Mouse (Mus musculus): ENCODE results near the gene Rnf168.
"Not testable (repeated sequence)": the region's sequence is repeated elsewhere in the genome, so short reads cannot be mapped to it uniquely, and the experiment has no call there.

The Rnf168 gene

GRCm38 (mm10) chr16:32277308-32278256 is at the start of gene Rnf168:
Gene Rnf168, plus strand, starts transcription at chr16:32277459.
- DNase-seq (ENCODE audit: low read depth, low spot score), result peak; percentile 68

GRCm38 (mm10) chr16:32232050-32232449 is 45.2 kb upstream of the Rnf168 start:
- DNase-seq (ENCODE audit: low read depth, low spot score), result not testable (repeated sequence)

- no peak for DNase-seq (ENCODE audit: low read depth, low spot score)
Measured at GRCm38 (mm10) chr16:32237930-32238680, 39.2 kb upstream of the Rnf168 start.

- DNase-seq (ENCODE audit: low read depth, low spot score), result no peak
Measured at GRCm38 (mm10) chr16:32239428-32240312, 37.6 kb upstream of the Rnf168 start.

- no peak for DNase-seq (ENCODE audit: low read depth, low spot score)
Measured at GRCm38 (mm10) chr16:32243901-32244300, 33.4 kb upstream of the Rnf168 start.

- DNase-seq (ENCODE audit: low read depth, low spot score), result no peak
Measured at GRCm38 (mm10) chr16:32246351-32246791, 30.9 kb upstream of the Rnf168 start.

GRCm38 (mm10) chr16:32246952-32247370 is 30.3 kb upstream of the Rnf168 start, which contains the start of the genes Fbxo45 and Wdr53:
Gene Fbxo45, minus strand, starts transcription at chr16:32247158.
Gene Wdr53, plus strand, starts transcription at chr16:32247227.
- peak; percentile 92 for DNase-seq (ENCODE audit: low read depth, low spot score)

GRCm38 (mm10) chr16:32264225-32264624 is 13.0 kb upstream of the Rnf168 start:
- DNase-seq (ENCODE audit: low read depth, low spot score), result not testable (repeated sequence)

- no peak for DNase-seq (ENCODE audit: low read depth, low spot score)
Measured at GRCm38 (mm10) chr16:32271291-32271690, 6.0 kb upstream of the Rnf168 start, which contains the start of gene Smco1. Gene Smco1, plus strand, starts transcription at chr16:32271468.

GRCm38 (mm10) chr16:32273338-32273737 is 3.9 kb upstream of the Rnf168 start:
- no peak for DNase-seq (ENCODE audit: low read depth, low spot score)

- DNase-seq (ENCODE audit: low read depth, low spot score), result no peak
Measured at GRCm38 (mm10) chr16:32275041-32275440, 2.2 kb upstream of the Rnf168 start.

- DNase-seq (ENCODE audit: low read depth, low spot score), result no peak
Measured at GRCm38 (mm10) chr16:32275830-32276229, 1.4 kb upstream of the Rnf168 start.

- DNase-seq (ENCODE audit: low read depth, low spot score), result no peak
Measured at GRCm38 (mm10) chr16:32278396-32278795, 1.1 kb downstream of the Rnf168 start.

GRCm38 (mm10) chr16:32280211-32280610 is 3.0 kb downstream of the Rnf168 start:
- no peak for DNase-seq (ENCODE audit: low read depth, low spot score)

- no peak for DNase-seq (ENCODE audit: low read depth, low spot score)
Measured at GRCm38 (mm10) chr16:32282608-32283007, 5.3 kb downstream of the Rnf168 start.

- no peak for DNase-seq (ENCODE audit: low read depth, low spot score)
Measured at GRCm38 (mm10) chr16:32291821-32292220, 14.6 kb downstream of the Rnf168 start.

GRCm38 (mm10) chr16:32299617-32300016 is 22.4 kb downstream of the Rnf168 start:
- not testable (repeated sequence) for DNase-seq (ENCODE audit: low read depth, low spot score)

GRCm38 (mm10) chr16:32303046-32303445 is 25.8 kb downstream of the Rnf168 start:
- DNase-seq (ENCODE audit: low read depth, low spot score), result no peak

GRCm38 (mm10) chr16:32303886-32304285 is 26.6 kb downstream of the Rnf168 start:
- DNase-seq (ENCODE audit: low read depth, low spot score), result no peak

GRCm38 (mm10) chr16:32311970-32312369 is 34.7 kb downstream of the Rnf168 start:
- DNase-seq (ENCODE audit: low read depth, low spot score), result no peak

- no peak for DNase-seq (ENCODE audit: low read depth, low spot score)
Measured at GRCm38 (mm10) chr16:32312386-32312785, 35.1 kb downstream of the Rnf168 start.
